Mouse (Mus musculus) spleen, adult 18-20 months (tissue): ENCODE data around the gene Ttll5.
A peak's percentile ranks its signal among the peaks of the same experiment; 100 is the strongest.

ENCODE experiments used
- DNase-seq, 2 experiments: peaks; one replicate each; pipeline ENCODE4 v3.0.0; 2022; ENCODE audit warnings: mixed read lengths in 2 of 2

The Ttll5 gene

DNA sequence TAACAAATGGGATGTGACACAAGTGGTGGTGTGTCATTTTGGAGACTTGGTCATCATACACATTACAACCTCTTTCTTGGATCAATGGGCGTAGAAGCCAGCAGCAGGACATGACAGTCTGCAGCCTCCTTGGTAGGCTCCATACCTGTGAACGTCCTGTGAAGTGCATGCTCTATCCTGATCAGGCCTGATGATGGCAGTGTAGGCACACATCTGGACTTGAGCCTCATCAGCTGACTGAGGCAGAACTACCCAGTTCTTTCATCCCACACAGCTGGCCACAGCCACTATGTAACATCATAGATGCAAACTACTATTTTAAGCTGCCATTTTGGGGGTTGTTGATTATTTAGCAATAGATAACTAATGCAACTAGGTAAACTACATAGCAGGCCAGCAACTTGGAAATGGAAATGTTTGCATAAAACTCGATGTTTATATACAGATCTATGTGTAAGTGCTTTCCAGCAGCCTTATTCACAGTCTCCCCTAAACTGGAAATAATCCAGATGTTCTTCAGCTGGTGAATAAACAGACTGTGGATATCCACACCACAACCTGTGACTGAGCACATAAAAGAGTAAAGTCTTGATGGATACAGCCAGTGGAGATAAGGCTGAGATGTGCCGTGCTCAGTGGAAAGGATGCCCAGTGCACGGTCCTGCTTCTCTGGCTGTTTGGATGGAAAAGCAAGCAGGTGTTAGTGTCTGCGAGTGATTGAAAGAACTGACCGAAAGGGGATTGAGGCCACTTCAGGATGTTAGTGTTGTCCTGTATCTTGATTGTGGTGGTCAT lies 23.9 kb downstream of the Ttll5 start:
- DNase-seq = peak in 1 of 2 experiments; percentile 20

- DNase-seq = no peak
Measured at GRCm38 (mm10) chr12:85850661-85851060, 26.2 kb downstream of the Ttll5 start.

- no peak for DNase-seq
Measured at GRCm38 (mm10) chr12:85853836-85854235, 29.4 kb downstream of the Ttll5 start.

DNA sequence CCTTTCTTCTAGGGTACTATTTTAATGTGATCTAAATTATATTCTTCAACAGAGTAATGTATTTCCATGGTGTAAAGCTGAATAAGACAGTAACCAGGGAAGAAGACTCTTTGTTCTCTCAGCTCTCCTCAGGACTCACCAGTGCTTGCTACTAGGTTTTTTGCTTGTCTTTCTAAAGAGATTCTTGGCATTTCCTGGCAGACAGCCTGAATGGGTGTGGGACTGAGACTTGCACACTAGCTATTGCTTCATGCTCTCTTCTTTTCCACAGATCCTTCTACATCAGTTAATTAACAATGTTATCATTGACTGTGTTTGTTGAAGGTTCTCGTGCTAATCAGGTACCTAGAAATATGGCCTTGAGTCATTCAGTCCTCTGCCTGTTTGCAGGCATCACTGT lies 29.8 kb downstream of the Ttll5 start:
- DNase-seq = no peak

GRCm38 (mm10) chr12:85857300-85857699 lies 32.8 kb downstream of the Ttll5 start:
- no peak for DNase-seq

DNA sequence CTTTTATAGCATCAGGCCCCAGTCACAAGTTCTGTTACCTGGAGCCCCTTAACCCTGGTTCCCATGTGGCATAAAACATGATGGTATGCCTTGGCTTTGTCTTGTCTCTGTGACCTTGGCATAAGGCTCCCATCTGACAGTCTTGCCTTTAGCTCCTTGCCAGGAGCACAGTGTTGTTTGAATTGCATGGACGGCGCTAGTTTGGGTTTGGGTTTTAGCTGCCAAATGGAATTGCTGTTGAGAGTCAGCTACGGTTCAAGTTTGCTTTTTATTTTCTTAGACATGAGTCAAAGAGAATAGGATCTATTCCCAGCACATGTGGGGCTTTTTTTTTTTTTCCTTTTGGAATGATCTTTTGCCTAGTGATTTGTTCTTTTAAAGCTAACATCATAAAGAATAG lies 34.7 kb downstream of the Ttll5 start:
- DNase-seq = no peak

DNA sequence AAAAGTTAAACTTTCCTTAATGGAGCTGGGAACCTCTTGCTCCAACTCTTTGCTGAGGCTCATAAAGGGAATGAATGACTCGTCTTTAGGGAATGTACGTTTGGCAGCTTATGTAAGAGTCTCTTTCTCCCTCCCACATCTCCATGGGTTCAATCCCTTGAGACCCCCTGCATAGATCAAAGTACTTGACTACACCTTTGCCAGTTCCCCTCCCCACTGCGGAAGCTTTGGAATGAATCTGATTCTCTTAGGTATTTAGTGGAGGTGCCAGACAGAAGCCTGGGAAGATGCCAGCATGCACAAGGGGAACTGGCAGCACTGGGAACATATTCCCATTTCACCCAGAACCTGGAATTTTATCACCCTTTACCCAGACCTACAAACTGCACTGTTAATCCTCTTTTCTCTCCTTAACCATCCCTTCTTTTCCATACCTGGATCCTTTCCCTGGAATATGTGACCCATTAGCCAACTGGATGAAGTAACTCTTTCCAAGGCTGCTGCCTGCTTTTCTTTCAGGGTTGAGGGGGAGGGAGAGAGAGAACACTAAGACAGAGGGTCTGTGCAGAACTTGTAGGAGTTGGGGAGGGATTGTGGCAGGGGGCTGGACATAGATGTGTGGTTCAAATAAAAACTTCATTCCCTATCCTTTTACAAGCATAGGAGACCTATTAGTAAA lies 35.2 kb downstream of the Ttll5 start:
- DNase-seq = no peak

- DNase-seq = no peak
Measured at GRCm38 (mm10) chr12:85862514-85862913, 38.1 kb downstream of the Ttll5 start.

DNA sequence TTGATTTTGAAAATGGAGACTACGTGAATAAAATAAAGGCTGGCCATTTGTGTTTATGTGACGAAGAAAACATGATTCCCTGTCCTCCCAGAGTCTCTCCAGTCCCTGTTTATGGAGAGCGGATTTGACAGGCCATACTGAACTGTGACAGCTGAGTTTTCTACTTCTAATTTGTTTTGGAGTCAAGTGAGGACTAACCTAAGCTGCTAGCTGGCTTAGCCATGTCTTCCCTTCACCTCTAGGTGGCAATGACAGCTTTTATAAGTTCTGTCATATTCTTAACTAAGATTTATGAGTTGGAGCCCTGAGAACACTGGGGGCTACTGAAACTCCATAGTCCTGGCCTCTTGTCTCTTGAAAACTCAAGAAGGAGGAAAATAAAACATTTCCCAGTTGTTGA lies 41.1 kb downstream of the Ttll5 start:
- DNase-seq = no peak

DNA sequence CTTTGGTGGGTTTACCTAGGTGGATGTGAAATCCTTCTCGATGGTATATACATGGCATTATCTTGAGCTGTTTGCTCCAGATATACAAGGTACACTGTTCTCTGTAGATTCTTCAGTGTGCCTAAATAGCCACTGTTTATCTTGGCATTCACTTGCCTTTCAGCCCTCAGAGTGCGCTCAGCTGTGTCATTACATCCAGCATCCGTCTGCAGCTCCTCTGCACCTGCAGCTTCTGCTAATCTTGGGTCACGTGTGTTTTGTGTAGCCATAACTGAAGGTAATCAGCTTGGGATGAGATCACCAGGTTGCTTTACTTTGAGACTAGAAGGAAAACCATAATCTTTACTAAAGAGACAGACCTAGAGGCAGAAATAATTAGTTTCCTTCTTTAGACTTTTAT lies 42.2 kb downstream of the Ttll5 start:
- no peak for DNase-seq

GRCm38 (mm10) chr12:85867125-85867524 lies 42.7 kb downstream of the Ttll5 start:
- DNase-seq = no peak

- DNase-seq = no peak
Measured at GRCm38 (mm10) chr12:85869423-85869822, 45.0 kb downstream of the Ttll5 start.

DNA sequence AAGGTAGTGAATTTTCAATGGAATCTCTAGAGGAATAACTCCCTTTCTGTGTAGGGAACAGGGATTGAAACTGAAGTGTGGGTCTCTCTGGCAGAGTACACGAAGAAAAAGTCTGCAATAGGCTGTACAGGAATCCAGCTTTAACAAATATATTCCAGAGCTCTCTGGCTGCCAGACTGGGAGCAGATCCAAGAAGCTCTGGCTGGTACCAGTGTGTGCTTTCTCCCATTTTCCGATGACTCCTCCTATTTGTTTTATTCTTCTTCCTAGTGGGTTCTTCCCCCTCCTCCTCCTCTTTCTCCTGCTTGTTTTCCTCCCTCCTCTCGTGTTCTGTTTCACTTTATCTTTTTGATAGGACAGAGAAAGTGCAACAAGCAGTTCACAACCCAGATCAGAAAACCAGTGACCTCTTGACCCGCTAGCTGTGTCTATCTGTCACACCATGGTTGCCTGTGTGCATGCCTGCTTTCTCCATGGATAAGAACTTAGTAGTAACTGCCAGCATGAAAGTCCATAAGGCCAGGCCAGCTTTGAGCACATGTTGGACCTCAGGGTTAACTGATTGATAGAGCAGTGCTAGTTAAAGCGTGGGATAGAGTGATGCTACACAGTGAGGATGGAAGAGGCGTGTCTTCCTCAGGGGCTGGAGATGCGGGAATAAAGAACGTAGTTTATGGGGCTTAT lies 55.3 kb downstream of the Ttll5 start:
- DNase-seq = no peak

DNA sequence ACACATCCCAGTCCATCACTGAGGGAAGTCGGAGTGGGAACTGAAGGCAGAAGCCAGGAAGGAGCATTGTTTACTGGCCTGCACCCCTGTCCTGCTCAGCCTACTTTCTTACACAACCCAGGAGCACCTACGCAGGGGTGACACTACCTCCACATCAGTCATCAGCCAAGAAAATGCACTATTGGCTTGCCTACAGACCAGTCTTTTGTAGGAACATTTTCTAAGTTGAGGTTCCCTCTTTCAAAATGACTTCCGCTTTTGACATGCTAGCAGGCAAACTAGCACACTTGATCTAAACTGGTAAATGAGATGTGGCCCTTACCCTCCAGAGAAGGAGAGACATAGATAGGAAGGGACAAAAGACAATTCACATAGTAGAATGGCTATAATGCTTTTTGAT lies 60.6 kb downstream of the Ttll5 start:
- no peak for DNase-seq

GRCm38 (mm10) chr12:85890054-85890453 lies 65.6 kb downstream of the Ttll5 start:
- DNase-seq = no peak

DNA sequence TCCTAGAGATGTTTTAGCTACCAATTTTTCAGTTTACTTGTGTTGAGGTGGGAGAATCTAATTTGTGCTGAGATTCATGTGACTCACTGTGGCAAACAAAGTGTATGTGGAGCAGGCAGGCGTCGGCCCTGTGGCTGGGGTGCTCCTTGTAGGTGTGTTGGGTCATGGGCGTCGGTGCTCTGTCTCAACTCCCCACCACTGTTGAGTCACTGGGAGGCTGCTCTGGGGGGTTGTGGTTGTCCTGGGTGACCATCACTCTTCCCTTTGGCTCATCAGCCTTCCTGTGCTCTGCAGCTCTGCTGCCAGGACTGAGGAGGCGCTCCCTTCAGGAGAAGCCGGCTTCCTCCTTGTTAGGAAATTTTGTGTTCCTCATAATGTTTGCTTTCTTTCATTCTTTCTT lies 79.5 kb downstream of the Ttll5 start:
- DNase-seq = no peak

DNA sequence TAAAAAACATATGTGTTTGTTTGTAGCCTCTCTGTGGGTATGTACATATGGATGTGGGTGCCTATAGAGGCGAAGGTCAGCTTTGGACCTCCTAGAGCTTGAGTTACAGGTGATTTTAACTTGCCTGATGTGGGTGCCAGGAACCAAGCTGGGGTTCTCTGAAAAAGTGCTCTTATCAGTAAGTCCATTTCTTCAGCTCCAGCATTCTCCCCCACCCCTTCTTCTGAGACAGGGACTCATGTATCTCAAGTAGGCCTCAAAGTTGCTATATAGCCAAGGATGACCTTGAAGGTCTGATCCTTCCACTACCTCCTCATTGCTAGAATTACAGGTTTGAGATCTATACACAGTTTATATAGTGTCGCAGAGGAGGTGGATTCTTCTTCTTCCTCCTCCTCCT lies 81.2 kb downstream of the Ttll5 start:
- DNase-seq = no peak

- no peak for DNase-seq
Measured at GRCm38 (mm10) chr12:85907896-85908295, 83.4 kb downstream of the Ttll5 start.

GRCm38 (mm10) chr12:85910811-85911210 lies 86.4 kb downstream of the Ttll5 start:
- no peak for DNase-seq

- no peak for DNase-seq
Measured at GRCm38 (mm10) chr12:85912712-85913504, 88.4 kb downstream of the Ttll5 start.

DNA sequence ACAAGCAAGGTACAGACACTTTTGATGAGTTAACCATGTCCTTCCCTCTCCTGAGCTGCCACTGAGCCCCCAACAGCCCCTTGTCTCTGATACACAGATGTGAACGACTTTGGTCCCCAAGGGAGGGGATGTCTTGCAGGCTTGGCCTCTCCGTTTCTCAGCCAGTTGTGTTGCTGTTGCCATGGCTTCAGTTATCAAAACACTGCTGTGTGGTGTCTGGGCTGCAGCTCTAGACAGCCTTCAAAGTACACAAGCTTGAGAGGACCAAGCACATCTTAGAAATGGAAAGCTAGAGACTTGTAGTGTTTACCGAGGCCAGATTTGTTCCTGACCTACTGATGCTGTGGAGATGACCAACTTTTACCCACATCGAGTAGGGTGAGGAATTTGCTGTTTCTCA lies 102.4 kb downstream of the Ttll5 start:
- no peak for DNase-seq

DNA sequence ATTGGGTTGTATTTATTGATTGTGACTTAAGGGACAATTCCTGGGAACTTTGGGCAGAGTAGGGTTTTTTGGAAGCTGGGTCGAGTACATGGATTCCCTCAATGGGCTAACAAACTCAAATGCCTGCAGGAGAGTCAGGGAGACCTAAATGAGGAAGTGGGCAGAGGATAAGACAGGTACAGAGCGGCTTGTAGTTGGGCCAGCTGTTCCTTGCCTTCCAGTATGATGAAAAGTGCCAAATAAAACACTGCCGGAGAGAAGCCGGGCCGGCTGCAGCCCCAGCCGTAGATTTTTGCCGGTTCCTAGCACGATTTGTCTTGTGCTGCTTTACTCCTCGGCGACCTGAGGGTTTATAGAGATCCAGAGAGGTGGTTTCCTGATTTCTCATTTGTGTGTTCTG lies 104.1 kb downstream of the Ttll5 start:
- peak in 1 of 2 experiments; percentile 6 for DNase-seq

- no peak for DNase-seq
Measured at GRCm38 (mm10) chr12:85929711-85930110, 105.3 kb downstream of the Ttll5 start.
